Mouse (Mus musculus): Measurements from ENCODE around the gene Elovl6. TPM values are rescaled to one million over a fixed set of nuclear protein-coding genes. Genes with fewer than 3 reads are reported as not detected.

The Elovl6 gene
- total and polyA plus RNA-seq, 3 experiments: 15.0 to 17.2 TPM; not detected in 1

DNA sequence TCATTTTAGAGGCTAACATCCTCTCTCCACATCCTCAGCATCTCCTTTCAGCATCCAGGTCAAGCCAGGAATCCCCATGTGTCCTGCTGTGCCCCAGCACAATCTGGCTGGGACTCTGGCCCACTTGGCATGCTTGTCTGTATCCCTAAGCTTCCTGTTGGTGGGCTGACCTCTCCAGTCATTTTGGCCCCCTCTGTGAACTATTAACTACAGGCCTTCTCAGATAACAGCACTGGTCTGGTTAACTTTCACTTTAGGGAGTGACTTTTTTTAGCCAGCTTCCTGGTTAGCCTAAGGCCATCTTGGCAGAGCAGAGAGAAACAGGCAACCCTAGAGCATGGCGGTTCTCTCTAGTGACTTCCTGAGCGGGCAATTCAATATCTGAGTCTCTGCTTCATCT, 82.1 kb downstream of the Elovl6 start:
- Histone ChIP-seq H3K4me3 (ENCODE audit: control insufficient read depth in 1 of 2, insufficient read depth in 1 of 2, low read depth in 2 of 2, low read length in 2 of 2) (no peak overlapping the region), H3K36me3 (ENCODE audit: control insufficient read depth in 1 of 2, insufficient read depth in 2 of 2, low read length in 2 of 2) (peaks cover 0 to 3% of the 10 kb centered on the region in 2 experiments; a peak in 1 of 4 replicates), H3K27me3 (ENCODE audit: control insufficient read depth in 1 of 2, insufficient read depth in 2 of 2, low read length in 2 of 2) (no peaks in the 10 kb centered on the region), H3K79me2 (ENCODE audit: control insufficient read depth, insufficient read depth, low read length, poor library complexity) (no peaks in the 10 kb centered on the region), H3K9ac (ENCODE audit: control insufficient read depth, low read depth, low read length, poor library complexity, severe bottlenecking) (no peak overlapping the region), H3K4me1 (ENCODE audit: control insufficient read depth in 1 of 2, insufficient read depth in 2 of 2, low read length in 2 of 2) (peaks cover 0 to 3% of the 10 kb centered on the region in 2 experiments; a peak in 1 of 4 replicates), H3K27ac (ENCODE audit: control insufficient read depth, low read depth, low read length) (no peak overlapping the region), H3K9me3 (replicated peaks; ENCODE audit: insufficient read depth, low read length) (no peaks in the 10 kb centered on the region)
- DNase-seq (ENCODE audit: low read depth, low spot score): no peak
- TF ChIP-seq TBP (IDR thresholded peaks at IDR 0.05; ENCODE audit: low read depth, low read length) (no peak), TCF12 (IDR thresholded peaks at IDR 0.05; ENCODE audit: low read depth, low read length) (no peak), GABPA (IDR thresholded peaks at IDR 0.05; ENCODE audit: low read depth, low read length) (no peak), ELF1 (IDR thresholded peaks at IDR 0.05; ENCODE audit: low read depth, low read length) (no peak), JUND (IDR thresholded peaks at IDR 0.05; ENCODE audit: low read depth, low read length) (no peak), USF2 (IDR thresholded peaks at IDR 0.05; ENCODE audit: borderline replicate concordance in 1 of 2, insufficient read depth in 1 of 2, low read depth in 1 of 2, low read length in 2 of 2) (no peak), ZMIZ1 (IDR thresholded peaks at IDR 0.05; ENCODE audit: low read depth, low read length) (no peak)

DNA sequence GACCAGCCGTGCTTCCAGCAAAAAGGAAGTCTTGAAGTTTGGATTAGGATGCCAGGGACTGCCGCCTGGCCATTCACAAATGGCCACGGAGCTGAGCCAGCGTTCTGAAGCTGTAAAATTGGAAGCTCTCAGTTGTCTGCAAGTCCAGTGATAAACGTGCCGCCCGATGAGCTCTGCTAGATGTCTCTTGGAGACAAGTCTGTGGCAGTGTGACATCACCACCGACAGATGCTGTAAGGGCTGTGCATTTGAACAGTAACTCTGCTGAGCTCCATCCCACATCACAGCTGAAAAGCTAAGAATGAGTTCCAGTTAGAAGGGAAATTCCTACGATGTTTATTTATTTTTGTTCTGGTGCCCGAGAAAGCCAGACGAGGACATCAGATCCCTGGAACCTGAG, 85.3 kb downstream of the Elovl6 start:
- peaks cover 0 to 3% of the 10 kb centered on the region in 2 experiments; a peak in 1 of 4 replicates for H3K36me3 ChIP-seq (ENCODE audit: control insufficient read depth in 1 of 2, insufficient read depth in 2 of 2, low read length in 2 of 2)

DNA sequence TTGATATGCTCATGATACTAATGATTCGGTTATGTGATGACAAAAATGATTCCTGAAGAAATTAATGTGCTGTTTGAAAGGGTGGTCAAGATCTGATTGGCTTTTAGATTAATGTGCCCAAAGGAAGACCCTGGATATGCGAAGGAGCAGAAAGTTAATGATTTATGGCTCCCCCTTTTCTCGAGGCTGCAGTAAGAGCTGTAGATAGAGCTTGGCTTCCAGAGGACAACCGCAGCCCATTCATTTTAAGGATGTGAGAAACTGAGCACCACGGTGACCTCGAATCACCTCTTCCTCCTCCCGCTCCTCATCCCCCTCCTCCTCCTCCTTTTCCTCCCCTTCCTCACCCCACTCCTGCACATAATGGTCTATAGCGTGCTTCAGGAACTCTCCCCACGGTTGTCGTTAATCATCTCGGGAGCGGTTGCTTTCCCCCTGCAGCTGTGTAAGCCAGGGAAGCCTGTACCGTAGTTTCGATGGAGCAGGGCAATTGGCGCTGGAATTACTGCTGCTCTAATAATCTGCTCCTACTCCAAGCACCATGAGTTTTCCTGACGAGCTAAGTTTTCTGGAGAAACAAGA, 87.1 kb downstream of the Elovl6 start:
- H3K27me3 ChIP-seq (ENCODE audit: control insufficient read depth in 1 of 2, insufficient read depth in 2 of 2, low read length in 2 of 2): no peaks in the 10 kb centered on the region
- H3K4me1 ChIP-seq (ENCODE audit: control insufficient read depth in 1 of 2, insufficient read depth in 2 of 2, low read length in 2 of 2): no peaks in the 10 kb centered on the region; a peak in 2 of 4 replicates
- no peaks in the 10 kb centered on the region; a peak in 1 of 4 replicates for H3K36me3 ChIP-seq (ENCODE audit: control insufficient read depth in 1 of 2, insufficient read depth in 2 of 2, low read length in 2 of 2)
- no peaks in the 10 kb centered on the region for H3K9me3 ChIP-seq (replicated peaks; ENCODE audit: insufficient read depth, low read length)
- TF ChIP-seq POLR2A (IDR thresholded peaks at IDR 0.05; ENCODE audit: control insufficient read depth in 1 of 2, insufficient read depth in 1 of 2, low read depth in 1 of 2, low read length in 2 of 2, poor library complexity in 1 of 2) (no peak), MXI1 (IDR thresholded peaks at IDR 0.05; ENCODE audit: low read depth, low read length) (no peak), CTCF (IDR thresholded peaks at IDR 0.05 in 2 of 3, conservative IDR thresholded peaks at IDR 0.05 in 1 of 3; ENCODE audit: control insufficient read depth in 1 of 3, insufficient read depth in 1 of 3, low read depth in 2 of 3, low read length in 3 of 3, poor library complexity in 1 of 3, severe bottlenecking in 1 of 3) (no peak), MAZ (IDR thresholded peaks at IDR 0.05; ENCODE audit: low read depth, low read length) (no peak), ZMIZ1 (IDR thresholded peaks at IDR 0.05; ENCODE audit: low read depth, low read length) (no peak), SIN3A (IDR thresholded peaks at IDR 0.05; ENCODE audit: low read length) (no peak), KAT2A (conservative IDR thresholded peaks at IDR 0.05; ENCODE audit: low read depth, low read length) (no peak), BHLHE40 (IDR thresholded peaks at IDR 0.05; ENCODE audit: borderline replicate concordance, low read depth, low read length) (no peak), MEF2A (IDR thresholded peaks at IDR 0.05; ENCODE audit: extremely low read depth, insufficient replicate concordance, low read depth, low read length, poor library complexity, severe bottlenecking) (no peak)
- H3K79me2 ChIP-seq (ENCODE audit: control insufficient read depth, insufficient read depth, low read length, poor library complexity): no peaks in the 10 kb centered on the region
- no peak overlapping the region for H3K9ac ChIP-seq (ENCODE audit: control insufficient read depth, low read depth, low read length, poor library complexity, severe bottlenecking)
- no peak overlapping the region for H3K27ac ChIP-seq (ENCODE audit: control insufficient read depth, low read depth, low read length)
- no peak overlapping the region for H3K4me3 ChIP-seq (ENCODE audit: control insufficient read depth in 1 of 2, insufficient read depth in 1 of 2, low read depth in 2 of 2, low read length in 2 of 2)
- DNase-seq (ENCODE audit: low read depth, low spot score): no peak

More for the DNA sequence above, 85.3 kb downstream of the Elovl6 start:
- TF ChIP-seq JUND (IDR thresholded peaks at IDR 0.05; ENCODE audit: low read depth, low read length) (no peak), BHLHE40 (IDR thresholded peaks at IDR 0.05; ENCODE audit: borderline replicate concordance, low read depth, low read length) (no peak), TAL1 (IDR thresholded peaks at IDR 0.05; ENCODE audit: low read length) (no peak), MYB (IDR thresholded peaks at IDR 0.05; ENCODE audit: low read depth, low read length) (no peak), POLR2A (IDR thresholded peaks at IDR 0.05; ENCODE audit: control insufficient read depth in 1 of 2, insufficient read depth in 1 of 2, low read depth in 1 of 2, low read length in 2 of 2, poor library complexity in 1 of 2) (no peak), EP300 (IDR thresholded peaks at IDR 0.05; ENCODE audit: low read depth in 1 of 2, low read length in 2 of 2) (no peak), CTCF (IDR thresholded peaks at IDR 0.05 in 2 of 3, conservative IDR thresholded peaks at IDR 0.05 in 1 of 3; ENCODE audit: control insufficient read depth in 1 of 3, insufficient read depth in 1 of 3, low read depth in 2 of 3, low read length in 3 of 3, poor library complexity in 1 of 3, severe bottlenecking in 1 of 3) (no peak), RAD21 (IDR thresholded peaks at IDR 0.05; ENCODE audit: low read depth, low read length) (no peak), SMC3 (IDR thresholded peaks at IDR 0.05; ENCODE audit: low read depth, low read length) (no peak), TCF12 (IDR thresholded peaks at IDR 0.05; ENCODE audit: low read depth, low read length) (no peak), GABPA (IDR thresholded peaks at IDR 0.05; ENCODE audit: low read depth, low read length) (no peak)
- Histone ChIP-seq H3K27me3 (ENCODE audit: control insufficient read depth in 1 of 2, insufficient read depth in 2 of 2, low read length in 2 of 2) (no peaks in the 10 kb centered on the region), H3K4me1 (ENCODE audit: control insufficient read depth in 1 of 2, insufficient read depth in 2 of 2, low read length in 2 of 2) (peaks cover 0 to 3% of the 10 kb centered on the region in 2 experiments; a peak in 2 of 4 replicates), H3K9me3 (replicated peaks; ENCODE audit: insufficient read depth, low read length) (no peaks in the 10 kb centered on the region), H3K9ac (ENCODE audit: control insufficient read depth, low read depth, low read length, poor library complexity, severe bottlenecking) (no peak overlapping the region), H3K27ac (ENCODE audit: control insufficient read depth, low read depth, low read length) (no peak overlapping the region), H3K4me3 (ENCODE audit: control insufficient read depth in 1 of 2, insufficient read depth in 1 of 2, low read depth in 2 of 2, low read length in 2 of 2) (no peak overlapping the region), H3K79me2 (ENCODE audit: control insufficient read depth, insufficient read depth, low read length, poor library complexity) (no peaks in the 10 kb centered on the region)
- DNase-seq (ENCODE audit: low read depth, low spot score): no peak

Measured in MEL (cell line).